Mouse (Mus musculus) bone marrow macrophage, adult 2 months (primary cell): ENCODE measurements around the gene Wapl. TPM values are rescaled to one million over a fixed set of nuclear protein-coding genes. Genes with fewer than 3 reads are reported as not detected.
A peak's percentile ranks its signal among the peaks of the same experiment; 100 is the strongest.

ENCODE experiments used
- H3K27ac ChIP-seq: 2 replicates; pipeline ENCODE4 v1.5.1; 2012; ENCODE audit warnings: low read depth, low read length; ENCODE audit not compliant: insufficient read depth
- H3K4me1 ChIP-seq: 2 replicates; pipeline ENCODE4 v1.6.1; 2012; ENCODE audit warnings: low read length; ENCODE audit not compliant: control insufficient read depth, insufficient read depth
- H3K4me3 ChIP-seq: 2 replicates; pipeline ENCODE4 v1.5.1; 2012; ENCODE audit warnings: mild to moderate bottlenecking, low read length, moderate library complexity; ENCODE audit not compliant: insufficient read depth
- CTCF ChIP-seq: IDR thresholded peaks from 2 replicates; pipeline ENCODE4 v1.5.1; 2012; ENCODE audit warnings: low read depth, mild to moderate bottlenecking, low read length, moderate library complexity
- POLR2A ChIP-seq: IDR thresholded peaks from 2 replicates; pipeline ENCODE4 v1.6.1; 2012; ENCODE audit warnings: mild to moderate bottlenecking, low read depth, low read length, borderline replicate concordance
- polyA plus RNA-seq: library from polyadenylated mRNA; stranded (reverse); fragments of >200 nt; gene quantifications from 2 replicates; pipeline ENCODE4 v1.2.4, GENCODE M21; 2012; ENCODE audit not compliant: missing spikeins, insufficient read depth, insufficient read length

The Wapl gene
- polyA plus RNA-seq, 1 experiment: 55.3 TPM

DNA sequence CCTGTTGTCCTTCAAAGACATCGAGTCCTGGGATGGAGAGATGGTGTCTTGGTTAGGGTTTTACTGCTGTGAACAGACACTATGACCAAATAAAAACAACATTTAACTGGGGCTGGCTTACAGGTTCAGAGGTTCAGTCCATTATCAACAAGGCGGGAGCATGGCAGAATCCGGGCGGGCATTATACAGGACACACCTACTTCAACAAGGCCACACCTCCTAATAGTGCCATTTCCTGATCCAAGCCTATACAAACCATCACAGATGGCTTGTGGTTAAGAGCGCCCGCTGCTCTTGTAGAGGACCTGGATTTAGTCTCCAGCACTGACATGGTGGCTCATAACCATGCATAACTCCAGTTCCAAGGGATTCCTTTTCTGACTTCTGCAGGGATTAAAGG is 96.7 kb downstream of the Wapl start:
- no peak overlapping the region for H3K4me3 ChIP-seq
- no peak for TF ChIP-seq CTCF
- no peak for TF ChIP-seq POLR2A
- no peak overlapping the region for H3K27ac ChIP-seq
- no peaks in the 10 kb centered on the region for H3K4me1 ChIP-seq

DNA sequence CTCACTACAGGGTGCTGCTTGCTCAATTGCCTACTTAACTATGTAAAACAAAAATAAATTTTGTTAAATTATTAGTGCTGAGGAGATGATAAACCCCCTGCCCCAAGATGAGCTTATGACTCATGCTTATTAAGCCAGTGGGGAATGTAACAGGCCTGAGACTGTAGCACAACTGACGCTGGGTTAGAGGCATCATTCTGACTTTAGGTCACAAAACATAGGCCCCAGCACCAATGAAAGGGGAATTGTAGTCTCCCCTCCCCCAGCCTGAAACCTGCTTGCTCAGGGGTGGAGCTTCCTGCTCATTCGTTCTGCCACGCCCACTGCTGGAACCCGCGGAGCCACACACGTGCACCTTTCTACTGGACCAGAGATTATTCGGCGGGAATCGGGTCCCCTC is 97.9 kb downstream of the Wapl start:
- Histone ChIP-seq H3K4me3 (no peak overlapping the region), H3K27ac (no peak overlapping the region), H3K4me1 (no peaks in the 10 kb centered on the region)
- TF ChIP-seq CTCF (no peak), POLR2A (no peak)

DNA sequence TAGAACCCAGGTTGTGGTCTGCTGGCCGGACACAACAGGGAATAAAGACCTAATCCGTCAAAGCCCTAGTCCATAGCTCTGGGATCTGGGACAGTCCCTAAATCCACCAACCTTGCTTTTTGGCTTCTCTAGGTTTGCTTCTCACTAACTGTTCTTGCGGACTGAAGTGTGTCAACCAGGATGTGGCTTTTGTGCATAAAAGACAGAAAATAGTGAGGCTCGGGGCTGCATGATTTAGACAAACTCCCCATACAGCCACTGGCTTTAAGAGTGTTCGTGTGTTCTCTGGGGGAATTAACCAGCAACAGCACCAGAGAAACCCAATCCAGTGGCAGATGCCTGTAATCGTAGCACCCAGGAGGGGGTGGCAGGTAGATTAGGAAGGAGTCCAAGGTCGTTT is 98.4 kb downstream of the Wapl start:
- Histone ChIP-seq H3K4me1 (no peaks in the 10 kb centered on the region), H3K4me3 (no peak overlapping the region), H3K27ac (no peak overlapping the region)
- TF ChIP-seq POLR2A (no peak), CTCF (no peak)

DNA sequence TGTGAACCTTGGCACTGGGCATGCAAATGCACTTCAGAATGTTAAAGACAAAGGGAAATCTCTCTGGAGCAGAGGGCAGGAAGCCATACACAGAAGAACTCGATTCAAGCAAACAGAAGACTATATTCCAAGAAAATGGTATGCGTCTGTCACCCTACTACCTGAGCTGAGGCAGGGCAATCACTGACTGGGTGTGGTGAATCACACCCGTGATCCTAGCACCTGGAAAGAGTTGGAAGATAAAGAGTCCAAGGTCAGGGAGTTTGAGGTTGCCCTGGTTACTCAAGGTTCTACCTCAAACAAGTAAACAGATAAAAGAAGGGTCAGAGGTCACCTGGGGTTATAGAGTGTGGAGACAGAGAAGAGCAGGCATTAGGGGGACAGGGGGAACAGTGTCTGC is 100.0 kb downstream of the Wapl start:
- no peak overlapping the region for H3K4me3 ChIP-seq
- no peaks in the 10 kb centered on the region for H3K4me1 ChIP-seq
- TF ChIP-seq POLR2A: no peak
- no peak for TF ChIP-seq CTCF
- no peak overlapping the region for H3K27ac ChIP-seq

DNA sequence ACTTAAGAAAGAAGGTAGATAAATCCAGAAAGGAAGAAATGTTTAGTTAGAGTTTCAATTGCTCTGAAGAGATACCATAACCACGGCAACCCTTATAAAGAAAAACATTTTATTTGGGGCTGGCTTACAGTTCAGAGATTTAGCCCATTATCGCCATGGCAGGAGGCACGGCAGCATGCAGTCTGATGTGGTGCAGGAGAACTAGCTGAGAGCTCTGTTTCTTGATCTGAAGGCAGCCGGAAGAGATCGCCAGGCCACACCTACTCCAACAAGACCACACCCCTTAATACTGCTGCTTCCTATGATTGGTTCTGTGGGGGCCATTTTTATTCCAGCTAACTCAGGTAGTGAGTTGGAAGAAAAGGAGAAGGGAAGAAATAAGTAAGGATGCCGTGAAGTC is 100.5 kb downstream of the Wapl start:
- H3K4me1 ChIP-seq: no peaks in the 10 kb centered on the region
- no peak overlapping the region for H3K4me3 ChIP-seq
- no peak overlapping the region for H3K27ac ChIP-seq
- TF ChIP-seq CTCF (no peak), POLR2A (no peak)

DNA sequence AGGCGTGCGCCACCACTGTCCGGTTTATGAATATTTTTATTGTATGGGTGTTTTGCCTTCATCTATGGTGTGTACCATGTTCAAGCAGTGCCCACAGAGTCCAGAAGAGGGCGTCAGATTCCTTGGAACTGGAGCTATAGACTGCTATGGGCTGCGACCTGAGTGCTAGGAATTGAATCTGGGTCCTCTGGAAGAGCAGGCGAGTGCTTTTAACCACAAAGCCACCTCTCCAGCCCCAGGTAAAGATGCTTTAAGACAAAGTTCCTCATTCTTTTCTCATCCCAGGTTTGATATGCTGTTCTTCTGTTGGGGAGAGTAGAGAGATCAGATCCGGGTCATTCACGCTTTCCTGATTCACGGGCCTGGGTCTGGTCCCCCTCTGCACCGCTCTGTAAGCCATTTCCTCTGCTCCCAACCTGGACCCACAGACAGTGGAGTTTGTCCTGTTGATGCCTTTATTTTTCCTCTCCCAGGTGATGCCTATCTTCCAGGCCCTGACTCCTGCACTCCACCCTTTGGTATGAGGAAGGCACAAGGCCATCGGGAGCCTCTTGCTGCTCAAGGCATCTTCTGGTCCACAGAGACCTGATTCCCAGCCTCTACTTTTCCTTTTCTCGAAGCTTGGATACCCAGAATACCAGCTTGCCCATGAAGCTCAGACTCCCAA is 103.1 kb downstream of the Wapl start:
- TF ChIP-seq CTCF: no peak
- TF ChIP-seq POLR2A: no peak
- H3K4me1 ChIP-seq: no peaks in the 10 kb centered on the region
- no peak overlapping the region for H3K4me3 ChIP-seq
- no peak overlapping the region for H3K27ac ChIP-seq

DNA sequence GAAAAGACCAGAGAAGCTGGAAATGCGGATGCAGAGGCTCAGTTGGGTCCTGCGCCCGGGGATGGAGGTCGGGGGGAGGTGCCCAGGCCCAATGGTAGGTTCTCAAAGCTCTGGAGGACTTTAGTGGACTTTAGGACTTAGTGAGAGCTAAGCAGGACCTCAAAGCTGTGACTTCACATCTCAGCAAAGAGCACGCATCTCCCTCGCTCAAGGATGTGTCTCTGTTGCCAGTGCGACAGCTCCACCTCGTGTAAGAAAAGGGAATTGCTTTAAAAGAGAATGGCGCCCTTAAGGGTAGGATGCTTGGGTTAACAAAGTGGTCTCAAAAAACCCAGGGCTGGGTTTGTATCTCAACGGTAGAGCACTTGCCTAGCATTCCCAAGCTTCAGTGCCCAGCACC is 104.1 kb downstream of the Wapl start:
- no peak overlapping the region for H3K27ac ChIP-seq
- no peak overlapping the region for H3K4me3 ChIP-seq
- TF ChIP-seq CTCF (peak; percentile 48), POLR2A (no peak)
- no peaks in the 10 kb centered on the region for H3K4me1 ChIP-seq

DNA sequence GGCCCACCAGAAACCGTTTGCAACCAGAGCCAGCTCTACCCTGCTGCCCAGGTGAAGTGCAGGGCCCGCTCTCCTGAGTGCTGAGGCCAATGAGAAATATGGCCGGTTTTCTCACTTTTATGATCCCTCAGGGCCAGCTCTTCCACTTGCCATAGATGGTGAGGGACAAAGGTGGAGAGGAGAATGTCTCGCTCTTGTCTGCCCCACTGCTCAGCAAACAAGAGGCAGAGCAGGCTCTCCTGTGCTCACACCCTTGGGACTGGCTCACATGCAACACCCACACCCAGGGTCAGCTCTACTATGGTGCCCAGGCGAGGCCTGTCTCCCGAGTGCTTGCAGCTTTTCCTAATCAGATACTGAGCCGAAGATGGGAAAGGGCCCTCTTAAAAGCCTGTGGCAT is 105.0 kb downstream of the Wapl start:
- Histone ChIP-seq H3K27ac (no peak overlapping the region), H3K4me1 (no peaks in the 10 kb centered on the region), H3K4me3 (no peak overlapping the region)
- no peak for TF ChIP-seq CTCF
- no peak for TF ChIP-seq POLR2A

DNA sequence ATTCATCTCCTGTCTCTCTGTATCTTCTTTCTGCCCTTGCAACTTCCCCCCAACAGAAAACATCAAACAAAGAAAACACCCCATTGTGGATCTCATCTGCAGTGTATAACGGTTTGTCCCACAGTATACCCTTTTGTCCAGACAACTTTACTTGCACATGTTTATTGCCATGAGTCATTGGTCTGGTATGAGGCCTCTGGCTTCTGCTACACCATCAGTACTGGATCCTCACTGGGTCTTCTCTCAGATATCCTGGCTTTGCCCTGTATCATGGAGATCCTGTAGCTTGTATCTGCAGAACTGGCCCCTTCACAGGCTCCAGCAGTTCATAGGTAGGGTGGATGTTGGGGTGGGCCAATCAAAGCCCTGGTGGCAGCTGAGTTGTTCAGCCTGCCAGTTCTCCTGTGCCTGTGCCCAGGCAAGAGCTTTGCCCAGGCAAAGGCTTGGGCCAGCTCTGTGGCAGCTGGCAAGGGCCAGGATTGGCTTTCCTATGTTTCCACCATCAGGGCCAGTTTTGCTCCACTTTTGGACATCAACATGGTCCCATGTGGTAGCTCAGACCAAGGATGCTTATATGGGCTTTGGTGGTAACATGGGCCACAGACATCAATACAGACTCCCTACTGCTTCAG is 119.8 kb downstream of the Wapl start:
- TF ChIP-seq POLR2A (no peak), CTCF (no peak)

More for the DNA sequence above, 119.8 kb downstream of the Wapl start:
- Histone ChIP-seq H3K4me3 (no peak overlapping the region), H3K27ac (no peak overlapping the region), H3K4me1 (no peaks in the 10 kb centered on the region)

Other genes with a start within 250 kb of the Wapl start
- gene Bmpr1a, start 170.6 kb upstream of the Wapl start, polyA plus RNA-seq: 0.66 and 0.69 TPM in 2 replicates
- not detected in 2 replicates for gene 9230112D13Rik, start 151.1 kb upstream of the Wapl start, polyA plus RNA-seq
- gene Ldb3, start 85.2 kb upstream of the Wapl start, polyA plus RNA-seq: not detected in 2 replicates
- not detected in 2 replicates for gene Opn4, start 73.8 kb upstream of the Wapl start, polyA plus RNA-seq
- gene Grid1, start 146.2 kb downstream of the Wapl start, polyA plus RNA-seq: not detected in 2 replicates